Mouse (Mus musculus) hindbrain, embryonic 13.5 days (tissue): ENCODE measurements around the gene Prtn3. TPM values are rescaled to one million over a fixed set of nuclear protein-coding genes. Genes with fewer than 3 reads are reported as not detected.

ENCODE experiments used
- ATAC-seq: fragments of 200-750 bp; cut with Nextera tagmentation; 2 replicates; pipeline ENCODE4 v1.8.0; 2017; ENCODE audit warnings: moderate TSS enrichment; ENCODE audit not compliant: low FRiP score
- H3K27ac ChIP-seq: fragments of 300-500 bp; sonication (generic); 2 replicates; pipeline ENCODE4 v1.5.1; 2015; ENCODE audit warnings: inconsistent platforms, mild to moderate bottlenecking, moderate library complexity
- H3K27me3 ChIP-seq: fragments of 300-500 bp; sonication (generic); 2 replicates; pipeline ENCODE4 v1.6.1; 2015; ENCODE audit warnings: mild to moderate bottlenecking, inconsistent platforms
- H3K36me3 ChIP-seq: fragments of 300-500 bp; sonication (generic); 2 replicates; pipeline ENCODE4 v1.6.1; 2015; ENCODE audit warnings: mild to moderate bottlenecking, inconsistent platforms
- H3K4me1 ChIP-seq: fragments of 300-500 bp; sonication (generic); replicated peaks from 2 replicates; pipeline ENCODE4 v1.6.1; 2015; ENCODE audit warnings: inconsistent platforms
- H3K4me2 ChIP-seq: fragments of 300-500 bp; sonication (generic); 2 replicates; pipeline ENCODE4 v1.6.1; 2015; ENCODE audit warnings: inconsistent platforms, mild to moderate bottlenecking, moderate library complexity
- H3K4me3 ChIP-seq: fragments of 300-500 bp; sonication (generic); 2 replicates; pipeline ENCODE4 v1.5.1; 2015; ENCODE audit warnings: mild to moderate bottlenecking, inconsistent platforms
- H3K9ac ChIP-seq: fragments of 300-500 bp; sonication (generic); 2 replicates; pipeline ENCODE4 v1.6.1; 2015; ENCODE audit warnings: mild to moderate bottlenecking, inconsistent platforms
- H3K9me3 ChIP-seq: fragments of 300-500 bp; sonication (generic); 2 replicates; pipeline ENCODE4 v1.6.1; 2016; ENCODE audit warnings: inconsistent platforms
- WGBS: fragments of 180-500 bp; shearing (Covaris S2); methylation state at CpG from one replicate; pipeline ENCODE4 v1.1.7; 2015; 5-methylcytosine and 5-hydroxymethylcytosine counted together
- polyA plus RNA-seq: library from polyadenylated mRNA; unstranded; fragments of >200 nt; fragmentation: Nextera tagmentation; extraction: Ambion mirVana; gene quantifications from 2 replicates; pipeline ENCODE4 v1.2.1, GENCODE M21; 2015

Prtn3 gene
- polyA plus RNA-seq: 13.9 and 15.6 TPM in 2 replicates

- peaks cover 48% of the 10 kb centered on the region for H3K4me1 ChIP-seq
- ATAC-seq: peak; percentile 91
Observed at GRCm38 (mm10) chr10:79874290-79874862, at the start of gene Prtn3, which contains the start of gene Plppr3. Gene Prtn3, plus strand, starts transcription at chr10:79874476. Gene Plppr3, minus strand, starts transcription at chr10:79874634.

GRCm38 (mm10) chr10:79831583-79831982 is 42.7 kb upstream of the Prtn3 start:
- ATAC-seq: no peak
- no peaks in the 10 kb centered on the region for H3K27me3 ChIP-seq
- no peaks in the 10 kb centered on the region for H3K4me1 ChIP-seq
- H3K4me2 ChIP-seq: no peak overlapping the region
- no peaks in the 10 kb centered on the region for H3K36me3 ChIP-seq
- H3K9me3 ChIP-seq: no peaks in the 10 kb centered on the region
- no peak overlapping the region for H3K4me3 ChIP-seq
- peak overlapping the region; percentile 25; the same call in 1 of the 2 replicates for H3K9ac ChIP-seq
- WGBS: 94% methylated on average over 3 of the region's 3 CpGs
- no peak overlapping the region for H3K27ac ChIP-seq

More at GRCm38 (mm10) chr10:79874290-79874862, at the start of gene Prtn3, which contains the start of gene Plppr3:
- WGBS: under 1% methylated on average over 42 of the region's 57 CpGs
- Histone ChIP-seq H3K4me3 (peak within 1 kb of the TSS; percentile 63), H3K36me3 (peaks cover 25% of the 10 kb centered on the region), H3K9ac (peak within 1 kb of the TSS; percentile 97), H3K9me3 (no peaks in the 10 kb centered on the region), H3K27me3 (no peaks in the 10 kb centered on the region), H3K4me2 (peak within 1 kb of the TSS; percentile 98), H3K27ac (peak within 1 kb of the TSS; percentile 96)

GRCm38 (mm10) chr10:79832026-79832785 is 42.1 kb upstream of the Prtn3 start:
- Histone ChIP-seq H3K36me3 (no peaks in the 10 kb centered on the region), H3K4me3 (no peak overlapping the region), H3K27me3 (no peaks in the 10 kb centered on the region), H3K27ac (no peak overlapping the region), H3K4me2 (no peak overlapping the region), H3K9me3 (peaks cover 3% of the 10 kb centered on the region; the same call in 1 of the 2 replicates), H3K4me1 (no peaks in the 10 kb centered on the region), H3K9ac (peak overlapping the region; percentile 25; the same call in 1 of the 2 replicates)
- ATAC-seq: no peak
- 78% methylated on average over 7 of the region's 7 CpGs for WGBS

GRCm38 (mm10) chr10:79832786-79833181 is 41.5 kb upstream of the Prtn3 start:
- H3K4me1 ChIP-seq: no peaks in the 10 kb centered on the region
- no peak overlapping the region for H3K9ac ChIP-seq
- no peak for ATAC-seq
- H3K36me3 ChIP-seq: no peaks in the 10 kb centered on the region
- H3K27me3 ChIP-seq: no peaks in the 10 kb centered on the region
- no peak overlapping the region for H3K4me3 ChIP-seq
- H3K9me3 ChIP-seq: peaks cover 3% of the 10 kb centered on the region; the same call in 1 of the 2 replicates
- no peak overlapping the region for H3K4me2 ChIP-seq
- H3K27ac ChIP-seq: no peak overlapping the region
- WGBS: 75% methylated on average over 9 of the region's 9 CpGs

- Histone ChIP-seq H3K36me3 (no peaks in the 10 kb centered on the region), H3K4me3 (no peak overlapping the region), H3K4me2 (no peak overlapping the region), H3K9me3 (peaks cover 3% of the 10 kb centered on the region; the same call in 1 of the 2 replicates), H3K9ac (0 out of 2 replicates have a peak overlapping the region, but pooled peaks have one; percentile 8), H3K27ac (no peak overlapping the region), H3K27me3 (no peaks in the 10 kb centered on the region), H3K4me1 (no peaks in the 10 kb centered on the region)
- peak; percentile 43; the same call in 1 of the 2 replicates for ATAC-seq
- WGBS: 25% methylated on average over 9 of the region's 9 CpGs
Observed at GRCm38 (mm10) chr10:79834769-79835398, 39.4 kb upstream of the Prtn3 start.

- H3K4me1 ChIP-seq: peaks cover 12% of the 10 kb centered on the region
- H3K27me3 ChIP-seq: no peaks in the 10 kb centered on the region
- H3K9me3 ChIP-seq: peaks cover 3% of the 10 kb centered on the region; the same call in 1 of the 2 replicates
- 98% methylated on average over 3 of the region's 3 CpGs for WGBS
- no peaks in the 10 kb centered on the region for H3K36me3 ChIP-seq
- H3K4me2 ChIP-seq: no peak overlapping the region
- no peak for ATAC-seq
- no peak overlapping the region for H3K4me3 ChIP-seq
- H3K27ac ChIP-seq: no peak overlapping the region
- H3K9ac ChIP-seq: no peak overlapping the region
Observed at GRCm38 (mm10) chr10:79836918-79837317, 37.4 kb upstream of the Prtn3 start.

- ATAC-seq: no peak
- peaks cover 3% of the 10 kb centered on the region; the same call in 1 of the 2 replicates for H3K9me3 ChIP-seq
- no peak overlapping the region for H3K9ac ChIP-seq
- H3K27ac ChIP-seq: no peak overlapping the region
- no peaks in the 10 kb centered on the region for H3K27me3 ChIP-seq
- H3K4me1 ChIP-seq: peaks cover 22% of the 10 kb centered on the region
- no peak overlapping the region for H3K4me3 ChIP-seq
- no peak overlapping the region for H3K4me2 ChIP-seq
- no peaks in the 10 kb centered on the region for H3K36me3 ChIP-seq
- WGBS: 71% methylated on average over 2 of the region's 2 CpGs
Observed at GRCm38 (mm10) chr10:79838151-79838550, 36.1 kb upstream of the Prtn3 start.

- peak overlapping the region; percentile 57; the same call in 1 of the 2 replicates for H3K4me2 ChIP-seq
- no peak overlapping the region for H3K9ac ChIP-seq
- H3K4me3 ChIP-seq: no peak overlapping the region
- peak overlapping the region; percentile 75; the same call in 1 of the 2 replicates for H3K27ac ChIP-seq
- peaks cover 3% of the 10 kb centered on the region; the same call in 1 of the 2 replicates for H3K9me3 ChIP-seq
- H3K36me3 ChIP-seq: no peaks in the 10 kb centered on the region
- no peak for ATAC-seq
- 88% methylated on average over 3 of the region's 3 CpGs for WGBS
- H3K4me1 ChIP-seq: peaks cover 29% of the 10 kb centered on the region
- H3K27me3 ChIP-seq: no peaks in the 10 kb centered on the region
Observed at GRCm38 (mm10) chr10:79840091-79840490, 34.2 kb upstream of the Prtn3 start.

GRCm38 (mm10) chr10:79840644-79841551 is 33.4 kb upstream of the Prtn3 start:
- peak overlapping the region; percentile 67 for H3K9ac ChIP-seq
- peak overlapping the region; percentile 57 for H3K4me2 ChIP-seq
- H3K27me3 ChIP-seq: no peaks in the 10 kb centered on the region
- peak overlapping the region; percentile 75 for H3K27ac ChIP-seq
- peaks cover 29% of the 10 kb centered on the region for H3K4me1 ChIP-seq
- ATAC-seq: peak; percentile 80
- no peaks in the 10 kb centered on the region for H3K36me3 ChIP-seq
- WGBS: under 1% methylated on average over 24 of the region's 24 CpGs
- peaks cover 3% of the 10 kb centered on the region; the same call in 1 of the 2 replicates for H3K9me3 ChIP-seq
- peak overlapping the region; percentile 31 for H3K4me3 ChIP-seq

- no peak overlapping the region for H3K4me3 ChIP-seq
- ATAC-seq: no peak
- peaks cover 29% of the 10 kb centered on the region for H3K4me1 ChIP-seq
- no peaks in the 10 kb centered on the region for H3K9me3 ChIP-seq
- no peaks in the 10 kb centered on the region for H3K27me3 ChIP-seq
- H3K4me2 ChIP-seq: no peak overlapping the region
- H3K27ac ChIP-seq: no peak overlapping the region
- 76% methylated on average over 3 of the region's 3 CpGs for WGBS
- H3K9ac ChIP-seq: no peak overlapping the region
- no peaks in the 10 kb centered on the region for H3K36me3 ChIP-seq
Observed at GRCm38 (mm10) chr10:79842322-79842721, 32.0 kb upstream of the Prtn3 start.

GRCm38 (mm10) chr10:79843476-79843875 is 30.8 kb upstream of the Prtn3 start:
- no peak overlapping the region for H3K4me3 ChIP-seq
- no peak overlapping the region for H3K4me2 ChIP-seq
- 52% methylated on average over 6 of the region's 6 CpGs for WGBS
- H3K36me3 ChIP-seq: no peaks in the 10 kb centered on the region
- no peak overlapping the region for H3K9ac ChIP-seq
- ATAC-seq: no peak
- H3K27me3 ChIP-seq: no peaks in the 10 kb centered on the region
- peaks cover 34% of the 10 kb centered on the region for H3K4me1 ChIP-seq
- H3K27ac ChIP-seq: no peak overlapping the region
- H3K9me3 ChIP-seq: no peaks in the 10 kb centered on the region
